Mouse (Mus musculus) stomach, postnatal 0 days (tissue): ENCODE results near the gene Ppfibp1. TPM values are rescaled to one million over a fixed set of nuclear protein-coding genes. Genes with fewer than 3 reads are reported as not detected.

Experiments used
- ATAC-seq: fragments of 200-750 bp; cut with Nextera tagmentation; 2 replicates; pipeline ENCODE4 v1.8.0; 2017; ENCODE audit not compliant: low FRiP score, low TSS enrichment
- DNase-seq: peaks from one replicate; pipeline ENCODE4 v3.0.0-alpha.2; 2016; ENCODE audit warnings: low spot score
- H3K27ac ChIP-seq: fragments of 300-500 bp; sonication (generic); replicated peaks from 2 replicates; pipeline ENCODE4 v1.5.1; 2014; ENCODE audit warnings: mild to moderate bottlenecking, control low read depth
- H3K27me3 ChIP-seq: fragments of 300-500 bp; sonication (generic); 2 replicates; pipeline ENCODE4 v1.6.1; 2014; ENCODE audit warnings: low read length; ENCODE audit not compliant: control insufficient read depth, insufficient read depth
- H3K36me3 ChIP-seq: fragments of 300-500 bp; sonication (generic); 2 replicates; pipeline ENCODE4 v1.6.1; 2014; ENCODE audit warnings: low read length, mixed read lengths; ENCODE audit not compliant: control insufficient read depth, insufficient read depth
- H3K4me1 ChIP-seq: fragments of 300-500 bp; sonication (generic); replicated peaks from 2 replicates; pipeline ENCODE4 v1.6.1; 2014; ENCODE audit warnings: antibody characterized with exemption; ENCODE audit not compliant: control insufficient read depth, insufficient read depth
- H3K4me2 ChIP-seq: fragments of 300-500 bp; sonication (generic); replicated peaks from 2 replicates; pipeline ENCODE4 v1.6.1; 2014; ENCODE audit warnings: low read depth, mild to moderate bottlenecking, control low read depth, moderate library complexity
- H3K4me3 ChIP-seq: fragments of 300-500 bp; sonication (generic); 2 replicates; pipeline ENCODE4 v1.5.1; 2014; ENCODE audit warnings: low read depth, low read length, control low read depth
- H3K9ac ChIP-seq: fragments of 300-500 bp; sonication (generic); 2 replicates; pipeline ENCODE4 v1.6.1; 2014; ENCODE audit warnings: mild to moderate bottlenecking, low read length, control low read depth, mixed read lengths
- H3K9me3 ChIP-seq: fragments of 300-500 bp; sonication (generic); 2 replicates; pipeline ENCODE4 v1.6.1; 2016; ENCODE audit warnings: low read length; ENCODE audit not compliant: control insufficient read depth
- CTCF ChIP-seq: IDR thresholded peaks from 2 replicates; pipeline ENCODE4 v1.5.1; 2016; ENCODE audit warnings: antibody characterized with exemption, low read depth, mild to moderate bottlenecking, moderate library complexity
- EP300 ChIP-seq: optimal IDR thresholded peaks from 2 replicates; pipeline ENCODE3; 2016; ENCODE audit warnings: antibody characterized with exemption
- WGBS: fragments of 180-500 bp; shearing (Covaris S2); extraction: QIAGEN DNeasy Blood & Tissue Kit; methylation state at CpG from one replicate; pipeline ENCODE4 v1.1.7; 2014; 5-methylcytosine and 5-hydroxymethylcytosine counted together
- polyA plus RNA-seq: library from polyadenylated mRNA; unstranded; fragments of >200 nt; fragmentation: Nextera tagmentation; extraction: Ambion mirVana; gene quantifications from 2 replicates; pipeline ENCODE4 v1.2.1, GENCODE M21; 2015

Ppfibp1 gene
- polyA plus RNA-seq, 1 experiment from 2014 or later: 29.8 TPM

DNA sequence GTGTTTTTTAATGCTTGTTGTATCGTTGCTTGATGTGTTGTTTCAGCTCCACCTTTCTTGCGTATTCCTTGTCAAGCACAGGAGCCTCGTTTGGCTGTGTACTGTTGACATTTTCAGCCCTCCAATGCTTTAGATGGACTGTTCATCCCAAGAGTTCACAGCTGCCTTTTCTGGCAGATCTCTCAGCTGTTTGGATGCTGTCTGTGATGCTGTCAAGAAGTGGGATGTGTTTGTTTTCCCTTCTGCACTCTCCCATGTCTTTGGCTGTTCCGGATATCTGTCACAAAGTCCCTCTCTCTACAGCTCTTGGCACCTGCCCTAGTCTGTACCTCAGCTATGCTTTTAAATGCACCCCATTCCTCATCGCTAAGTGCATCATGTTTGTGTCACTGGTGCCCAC, 72.7 kb downstream of the Ppfibp1 start:
- Histone ChIP-seq H3K36me3 (no peaks in the 10 kb centered on the region), H3K9ac (no peak overlapping the region), H3K9me3 (no peaks in the 10 kb centered on the region), H3K27ac (no peak overlapping the region), H3K4me2 (no peak overlapping the region), H3K27me3 (no peaks in the 10 kb centered on the region), H3K4me1 (0 out of 2 replicates have a peak, but pooled peaks cover 2% of the 10 kb centered on the region), H3K4me3 (no peak overlapping the region)
- 78% methylated on average over 5 of the region's 5 CpGs for WGBS
- no peak for TF ChIP-seq EP300
- no peak for TF ChIP-seq CTCF
- DNase-seq (no peak), ATAC-seq (no peak)

DNA sequence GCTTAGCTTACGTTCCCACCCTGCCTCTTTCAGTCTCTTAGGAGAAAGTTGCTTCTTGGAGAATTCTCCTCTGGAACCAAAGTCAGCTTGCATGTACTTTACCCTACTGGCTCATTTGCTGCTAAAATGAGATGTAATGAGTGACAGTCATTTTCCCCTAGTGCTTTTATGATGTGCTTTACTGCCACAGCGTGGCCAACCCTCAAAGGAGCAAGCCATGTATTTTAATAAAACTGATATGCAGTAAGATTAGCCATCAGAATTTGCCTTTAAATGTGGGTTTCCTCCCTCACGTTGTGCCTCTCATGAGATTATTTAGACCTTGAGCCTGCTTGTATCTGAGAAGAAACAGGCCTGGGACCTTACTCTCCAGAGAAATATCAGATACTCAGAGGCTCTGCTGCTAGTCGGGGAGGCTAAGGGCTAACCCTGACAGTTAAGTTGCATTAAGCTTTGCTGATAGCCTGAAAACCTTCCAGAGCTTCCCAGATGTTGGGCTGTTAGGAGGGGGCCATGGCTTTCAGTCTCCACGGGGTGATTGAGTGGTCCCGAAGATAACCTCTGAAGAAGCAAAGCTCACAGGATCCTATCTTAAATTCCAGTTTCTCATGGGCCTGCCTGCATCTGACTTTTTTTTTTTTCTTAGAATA, 73.7 kb downstream of the Ppfibp1 start:
- Histone ChIP-seq H3K4me3 (no peak overlapping the region), H3K27ac (no peak overlapping the region), H3K9ac (no peak overlapping the region), H3K36me3 (no peaks in the 10 kb centered on the region), H3K4me1 (0 out of 2 replicates have a peak, but pooled peaks cover 2% of the 10 kb centered on the region), H3K9me3 (no peaks in the 10 kb centered on the region), H3K4me2 (no peak overlapping the region), H3K27me3 (no peaks in the 10 kb centered on the region)
- DNase-seq (no peak), ATAC-seq (no peak)
- TF ChIP-seq CTCF: peak; percentile 70
- no peak for TF ChIP-seq EP300
- whole genome bisulfite sequencing: 34% methylated on average over 6 of the region's 6 CpGs

DNA sequence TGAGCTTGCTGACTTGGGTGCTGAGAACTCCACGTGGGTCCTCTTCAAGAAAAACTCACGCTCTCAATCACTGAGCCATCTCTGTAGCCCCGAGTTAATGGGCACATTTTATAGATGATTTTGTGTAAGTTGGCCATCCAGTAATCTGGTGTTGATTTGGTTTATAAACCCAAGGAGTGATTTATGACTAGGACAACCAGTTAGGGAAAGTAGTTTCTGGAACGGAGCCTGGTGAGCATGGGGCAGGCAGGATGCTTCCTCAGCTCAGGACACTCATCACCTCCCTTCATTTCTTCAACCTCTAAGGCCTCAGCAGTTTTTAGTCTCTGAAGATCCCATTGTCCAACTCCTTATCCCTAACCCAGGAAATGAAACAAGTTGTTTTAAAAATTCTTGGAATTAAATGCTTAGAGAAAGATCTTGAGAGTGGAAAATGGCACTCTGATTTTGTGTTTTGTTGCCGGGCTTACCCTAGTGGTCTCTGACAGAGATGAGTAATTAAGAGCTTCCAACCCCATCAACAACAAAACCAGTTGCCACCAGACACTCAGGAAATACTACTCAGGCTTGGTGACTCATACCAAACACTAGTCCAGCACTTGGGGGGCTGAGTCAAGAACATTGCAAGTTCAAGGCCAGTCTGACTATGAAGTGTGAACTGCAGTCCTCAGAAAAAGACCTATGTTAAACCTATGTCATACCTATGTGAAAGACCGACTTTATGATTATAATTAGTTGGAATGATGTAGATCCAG, 75.3 kb downstream of the Ppfibp1 start:
- DNase-seq (no peak), ATAC-seq (no peak)
- H3K27me3 ChIP-seq: no peaks in the 10 kb centered on the region
- no peaks in the 10 kb centered on the region for H3K36me3 ChIP-seq
- H3K4me2 ChIP-seq: no peak overlapping the region
- TF ChIP-seq EP300 (no peak), CTCF (no peak)
- no peak overlapping the region for H3K9ac ChIP-seq
- no peak overlapping the region for H3K27ac ChIP-seq
- no peak overlapping the region for H3K4me3 ChIP-seq
- WGBS: 76% methylated on average over 6 of the region's 6 CpGs
- H3K4me1 ChIP-seq: 0 out of 2 replicates have a peak, but pooled peaks cover 2% of the 10 kb centered on the region
- H3K9me3 ChIP-seq: no peaks in the 10 kb centered on the region

DNA sequence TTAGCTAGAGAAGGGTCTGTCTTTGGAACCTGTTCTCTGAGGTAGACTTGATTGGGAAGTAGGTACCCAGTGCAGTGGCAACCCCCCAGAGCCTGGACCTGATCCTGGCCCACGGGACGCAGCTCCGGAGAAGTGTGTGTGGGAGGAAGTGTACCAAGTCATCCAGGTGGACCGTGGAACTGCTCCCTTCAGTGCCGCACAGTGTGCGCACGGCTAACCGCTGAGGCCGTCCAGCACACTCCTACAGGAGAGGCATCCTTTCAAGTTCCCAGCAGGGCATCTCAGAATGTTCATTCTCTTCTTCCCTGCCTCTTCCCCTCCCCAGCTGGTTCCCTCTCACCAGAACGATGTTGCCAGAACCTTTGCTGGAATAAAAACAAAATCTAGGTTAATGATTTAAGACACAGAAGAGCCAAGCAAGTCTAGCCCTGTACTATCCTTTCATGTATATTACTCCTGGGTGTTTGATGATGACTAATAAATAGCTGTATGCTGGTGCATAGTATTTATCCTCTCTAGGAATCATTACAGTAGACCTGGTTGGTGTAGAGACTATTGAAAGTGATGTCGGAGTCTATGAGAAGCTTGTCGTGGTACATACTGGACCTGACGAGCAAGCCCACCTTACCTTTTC, 77.0 kb downstream of the Ppfibp1 start:
- ATAC-seq: no peak
- WGBS: 89% methylated on average over 13 of the region's 13 CpGs
- no peak for DNase-seq

DNA sequence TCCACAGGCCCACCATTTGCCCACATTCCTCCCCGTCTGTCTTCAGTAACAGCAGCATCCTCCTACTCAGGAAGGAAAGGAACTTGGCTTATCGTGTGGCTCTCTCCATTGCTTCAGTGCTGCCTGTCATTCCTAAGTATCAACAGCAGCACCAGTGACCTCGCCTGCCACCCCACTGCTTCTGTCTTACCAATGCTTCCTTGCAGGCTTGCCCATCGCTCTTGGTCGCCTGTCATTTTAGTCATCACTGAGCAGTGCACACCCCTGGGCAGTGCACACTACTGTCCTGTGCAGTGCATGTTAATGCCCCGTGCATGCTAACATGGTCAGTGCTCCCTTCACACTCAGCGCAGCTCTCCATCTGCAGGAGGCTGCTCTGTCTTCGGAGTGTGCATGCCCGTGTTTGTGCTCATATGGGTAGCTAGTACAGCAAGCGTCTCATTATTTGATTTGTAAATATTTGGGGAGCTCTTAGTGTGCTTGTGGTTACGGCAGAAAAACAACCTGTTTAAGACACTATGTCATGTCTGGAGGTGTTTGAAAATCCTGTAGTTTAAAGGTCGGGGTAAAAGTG, 78.2 kb downstream of the Ppfibp1 start:
- no peak for DNase-seq

More for the DNA sequence above, 77.0 kb downstream of the Ppfibp1 start:
- Histone ChIP-seq H3K27ac (no peak overlapping the region), H3K27me3 (no peaks in the 10 kb centered on the region), H3K4me3 (no peak overlapping the region), H3K9me3 (no peaks in the 10 kb centered on the region), H3K9ac (no peak overlapping the region), H3K4me2 (no peak overlapping the region), H3K4me1 (0 out of 2 replicates have a peak, but pooled peaks cover 2% of the 10 kb centered on the region), H3K36me3 (no peaks in the 10 kb centered on the region)
- no peak for TF ChIP-seq CTCF
- no peak for TF ChIP-seq EP300

More for the DNA sequence above, 78.2 kb downstream of the Ppfibp1 start:
- no peak for TF ChIP-seq EP300
- no peak for TF ChIP-seq CTCF
- Histone ChIP-seq H3K27me3 (no peaks in the 10 kb centered on the region), H3K4me2 (no peak overlapping the region), H3K27ac (no peak overlapping the region), H3K4me3 (no peak overlapping the region), H3K4me1 (0 out of 2 replicates have a peak, but pooled peaks cover under 1% of the 10 kb centered on the region), H3K36me3 (no peaks in the 10 kb centered on the region), H3K9ac (no peak overlapping the region), H3K9me3 (no peaks in the 10 kb centered on the region)
- 48% methylated on average over 12 of the region's 12 CpGs for WGBS
- peak; percentile 60 for ATAC-seq
